Mouse (Mus musculus): ENCODE measurements at regions not wholly inside any gene's neighbourhood (a gene's known extent, or its start where the extent isn't known, plus 50 kb on each side); places are given as distances from the start of the nearest gene placed in this dataset.

GRCm38 (mm10) chr1:193951936-193952335 lies 581.8 kb upstream of the Camk1g start:
- no peak for DNase-seq (ENCODE audit: low spot score in 2 of 2)

GRCm38 (mm10) chr1:193949817-193950216 lies 579.7 kb upstream of the Camk1g start:
- no peak for DNase-seq (ENCODE audit: low spot score in 2 of 2)

GRCm38 (mm10) chr1:193946953-193947586 lies 577.0 kb upstream of the Camk1g start:
- DNase-seq (ENCODE audit: low spot score in 2 of 2): no peak

GRCm38 (mm10) chr1:193935969-193936368 lies 565.9 kb upstream of the Camk1g start:
- no peak for DNase-seq (ENCODE audit: low spot score in 2 of 2)

GRCm38 (mm10) chr1:193934308-193934707 lies 564.2 kb upstream of the Camk1g start:
- DNase-seq (ENCODE audit: low spot score in 2 of 2): no peak

- peak in 1 of 2 experiments; percentile 26 for DNase-seq (ENCODE audit: low spot score in 2 of 2)
Observed at GRCm38 (mm10) chr1:193931131-193931729, 561.1 kb upstream of the Camk1g start.

GRCm38 (mm10) chr1:193928607-193929006 lies 558.5 kb upstream of the Camk1g start:
- DNase-seq (ENCODE audit: low spot score in 2 of 2): no peak

GRCm38 (mm10) chr1:193922756-193923155 lies 552.7 kb upstream of the Camk1g start:
- DNase-seq (ENCODE audit: low spot score in 2 of 2): no peak

GRCm38 (mm10) chr1:193919243-193919642 lies 549.1 kb upstream of the Camk1g start:
- DNase-seq (ENCODE audit: low spot score in 2 of 2): no peak

- DNase-seq (ENCODE audit: low spot score in 2 of 2): no peak
Observed at GRCm38 (mm10) chr1:193905711-193906110, 535.6 kb upstream of the Camk1g start.

- DNase-seq (ENCODE audit: low spot score in 2 of 2): no peak
Observed at GRCm38 (mm10) chr1:193894072-193894471, 524.0 kb upstream of the Camk1g start.

GRCm38 (mm10) chr1:193876540-193876939 lies 506.4 kb upstream of the Camk1g start:
- no peak for DNase-seq (ENCODE audit: low spot score in 2 of 2)

- DNase-seq (ENCODE audit: low spot score in 2 of 2): no peak
Observed at GRCm38 (mm10) chr1:193876121-193876520, 506.0 kb upstream of the Camk1g start.

GRCm38 (mm10) chr1:193875287-193875686 lies 505.2 kb upstream of the Camk1g start:
- DNase-seq (ENCODE audit: low spot score in 2 of 2): no peak

- no peak for DNase-seq (ENCODE audit: low spot score in 2 of 2)
Observed at GRCm38 (mm10) chr1:193870731-193871130, 500.6 kb upstream of the Camk1g start.

GRCm38 (mm10) chr1:193868639-193869320 lies 498.7 kb upstream of the Camk1g start:
- DNase-seq (ENCODE audit: low spot score in 2 of 2): no peak

GRCm38 (mm10) chr1:193860767-193861299 lies 490.7 kb upstream of the Camk1g start:
- DNase-seq (ENCODE audit: low spot score in 2 of 2): no peak

- no peak for DNase-seq (ENCODE audit: low spot score in 2 of 2)
Observed at GRCm38 (mm10) chr1:193860354-193860753, 490.3 kb upstream of the Camk1g start.

GRCm38 (mm10) chr1:193859257-193860125 lies 489.4 kb upstream of the Camk1g start:
- no peak for DNase-seq (ENCODE audit: low spot score in 2 of 2)

- DNase-seq (ENCODE audit: low spot score in 2 of 2): peak; percentile 13 to 25
Observed at GRCm38 (mm10) chr1:193847922-193848321, 477.8 kb upstream of the Camk1g start.

- DNase-seq (ENCODE audit: low spot score in 2 of 2): no peak
Observed at GRCm38 (mm10) chr1:193844868-193845267, 474.8 kb upstream of the Camk1g start.

All from left cerebral cortex, adult 8-10 months (tissue).